Mouse (Mus musculus): ENCODE results near the gene Rnf20.

DNA sequence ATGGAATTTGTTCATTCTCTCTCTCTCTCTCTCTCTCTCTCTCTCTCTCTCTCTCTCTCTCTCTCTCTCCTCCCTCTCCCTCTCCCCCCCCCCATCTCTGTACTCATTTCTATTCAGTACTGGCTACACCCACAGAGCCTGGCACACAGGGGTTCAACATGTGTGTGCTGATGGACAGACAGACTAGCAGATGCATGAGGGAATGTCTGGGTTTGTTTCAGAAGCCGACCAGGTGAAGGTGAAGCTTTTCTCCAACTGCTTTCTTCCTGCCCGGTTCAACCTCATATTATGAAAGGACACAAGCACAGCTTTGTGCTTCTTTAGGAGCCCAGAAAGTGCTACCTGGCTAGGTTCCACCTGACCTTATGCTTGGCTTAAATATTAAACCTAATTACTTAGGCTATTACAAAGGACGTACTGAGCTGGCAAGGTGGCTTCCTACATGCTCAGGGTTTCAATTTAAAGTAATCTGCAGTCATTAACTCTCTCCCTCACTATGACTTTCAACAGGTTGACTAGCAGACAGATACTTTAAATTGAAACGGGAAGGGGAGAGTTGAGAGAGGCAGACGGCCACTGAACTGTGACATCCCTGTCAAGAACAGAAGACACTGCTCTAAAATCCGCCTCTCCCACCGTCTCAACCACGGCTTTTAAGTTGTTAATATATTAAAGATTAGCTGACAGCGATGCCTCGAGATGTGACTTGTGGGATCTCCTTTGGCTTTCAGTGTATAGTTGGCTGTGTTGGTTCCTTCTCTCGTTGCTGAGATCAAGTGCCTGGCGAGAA is 59.8 kb downstream of the Rnf20 start:
- TF ChIP-seq CTCF (IDR thresholded peaks at IDR 0.05; ENCODE audit: low read depth) (no peak), EP300 (optimal IDR thresholded peaks at IDR 0.05) (no peak)
